Mouse (Mus musculus): ENCODE results near the gene Atp8a2.
"Not testable (repeated sequence)": the region's sequence is repeated elsewhere in the genome, so short reads cannot be mapped to it uniquely, and the experiment has no call there.

Gene Atp8a2

DNA sequence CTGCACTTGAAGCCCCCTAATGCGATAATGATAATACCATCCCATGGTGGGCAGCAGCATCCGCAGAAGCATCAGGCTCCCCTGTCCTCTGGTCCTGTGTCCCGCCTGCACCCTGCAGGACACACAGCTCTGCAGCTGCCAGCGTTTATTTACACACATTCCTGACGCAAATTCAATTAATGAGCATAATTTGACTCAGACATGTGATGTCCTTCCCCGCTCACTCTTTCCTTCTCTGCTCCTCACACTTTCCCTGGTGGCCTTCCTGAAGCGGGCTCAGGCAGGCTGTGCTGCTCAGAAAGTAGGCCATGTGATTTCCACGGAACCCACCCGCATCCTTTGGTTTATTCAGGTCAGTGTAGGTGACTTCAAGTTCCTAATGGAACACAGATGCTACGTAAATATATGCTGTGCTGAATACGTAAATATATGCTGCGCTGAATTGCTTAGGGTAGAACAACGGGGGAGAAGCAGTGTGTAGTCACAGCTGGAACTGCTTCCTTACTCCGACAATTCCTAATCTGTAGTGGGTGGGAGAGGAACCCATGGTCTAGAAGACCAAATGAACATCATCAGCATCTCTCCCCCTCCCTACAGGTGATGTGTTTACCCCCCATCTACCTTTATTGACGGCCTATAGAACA lies 437.7 kb downstream of the Atp8a2 start:
- DNase-seq = no peak

DNA sequence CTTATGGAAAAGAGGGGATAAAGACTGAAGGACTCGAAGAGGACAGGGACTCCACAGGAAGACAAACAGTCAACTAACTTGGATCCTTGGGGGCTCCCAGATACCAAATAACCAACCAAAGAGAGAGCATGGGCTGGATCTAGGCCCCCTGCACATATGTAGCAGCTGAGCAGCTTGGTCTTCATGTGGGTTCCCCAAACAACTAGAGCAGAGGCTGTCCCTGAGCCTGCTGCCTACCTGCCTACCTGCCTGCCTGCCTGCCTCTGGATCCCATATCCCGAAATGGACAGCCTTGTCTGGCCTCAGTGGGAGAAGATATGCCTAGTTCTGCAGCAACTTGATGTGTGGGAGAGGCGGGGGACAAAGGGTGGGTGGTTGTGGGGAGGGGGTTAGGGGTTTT lies 444.6 kb downstream of the Atp8a2 start:
- DNase-seq = no peak

DNA sequence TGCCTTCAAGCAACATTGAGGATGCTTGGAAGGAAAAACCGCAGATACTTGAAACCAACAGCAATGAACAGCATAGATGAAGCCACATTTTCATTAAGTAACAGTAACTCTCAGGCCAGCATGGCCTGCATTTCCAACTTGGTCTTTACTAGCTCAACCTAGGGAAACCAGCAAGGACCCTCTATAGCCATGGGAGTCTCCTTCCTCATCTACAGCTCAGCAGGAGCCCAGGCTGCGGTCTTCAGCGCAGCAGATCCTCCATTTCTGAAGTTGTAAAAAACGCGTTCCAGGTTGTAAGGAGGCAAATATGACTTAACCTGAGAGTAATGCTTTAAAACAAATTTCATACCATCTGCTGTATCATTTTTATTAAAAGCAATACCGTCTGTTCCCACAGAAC lies 447.0 kb downstream of the Atp8a2 start:
- no peak for DNase-seq

DNA sequence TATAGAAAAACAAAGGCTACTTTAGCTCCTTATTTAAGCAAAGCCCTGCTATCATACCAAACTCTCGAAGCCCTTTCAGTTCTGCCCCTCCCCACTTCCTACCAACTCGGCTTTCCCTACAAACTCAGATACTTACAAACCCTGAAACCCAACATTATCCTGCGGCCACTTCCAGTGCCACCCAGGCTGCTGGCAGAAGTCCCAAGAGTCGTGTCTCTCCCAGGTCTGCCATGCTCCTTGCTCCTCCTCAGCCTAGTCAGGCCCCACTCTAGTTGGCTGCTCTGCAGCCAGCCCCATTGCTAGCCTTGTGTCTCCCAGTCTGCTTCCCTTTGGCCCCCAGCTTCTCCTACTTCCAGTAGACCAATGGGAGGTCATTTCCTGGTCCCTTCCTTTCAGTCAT lies 451.3 kb downstream of the Atp8a2 start:
- no peak for DNase-seq

DNA sequence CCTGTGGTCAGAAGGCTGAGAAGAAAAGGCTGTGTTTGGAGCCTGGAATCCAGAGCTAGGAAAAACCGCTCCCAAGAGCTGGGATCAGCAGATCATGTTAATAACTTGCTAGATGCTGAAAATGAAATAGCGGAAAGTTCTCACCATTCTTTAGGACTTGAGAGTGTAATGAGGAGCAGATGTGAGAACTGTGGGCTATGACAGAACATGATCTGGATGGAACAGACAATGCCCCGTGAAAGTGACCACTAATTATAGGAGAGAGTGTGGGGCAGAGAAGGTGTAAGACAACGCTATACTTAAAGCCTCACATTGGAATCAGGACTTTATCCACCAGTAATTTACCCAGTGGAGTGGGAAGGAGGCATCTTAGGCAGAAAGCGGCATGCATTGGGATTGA lies 455.2 kb downstream of the Atp8a2 start:
- DNase-seq = no peak

DNA sequence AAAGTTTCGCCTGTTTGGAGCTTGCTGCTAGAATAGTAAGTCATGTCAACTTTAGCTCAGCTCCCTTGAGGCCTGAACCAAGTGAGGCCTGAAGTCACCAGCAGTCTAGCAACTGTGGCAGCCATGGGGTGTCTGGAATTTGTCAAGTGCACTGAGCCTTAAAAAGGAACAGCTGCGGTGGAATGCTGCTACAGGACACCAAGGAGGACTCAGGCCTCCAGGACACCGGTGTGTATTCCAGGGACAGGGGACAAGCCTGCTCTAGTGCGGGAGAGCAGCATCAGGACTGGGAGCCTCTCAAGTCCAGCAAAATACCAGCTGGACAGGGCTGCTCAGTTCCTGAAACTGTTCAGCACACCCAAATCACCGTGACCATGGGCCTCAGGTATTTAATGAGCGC lies 457.5 kb downstream of the Atp8a2 start:
- DNase-seq = no peak

DNA sequence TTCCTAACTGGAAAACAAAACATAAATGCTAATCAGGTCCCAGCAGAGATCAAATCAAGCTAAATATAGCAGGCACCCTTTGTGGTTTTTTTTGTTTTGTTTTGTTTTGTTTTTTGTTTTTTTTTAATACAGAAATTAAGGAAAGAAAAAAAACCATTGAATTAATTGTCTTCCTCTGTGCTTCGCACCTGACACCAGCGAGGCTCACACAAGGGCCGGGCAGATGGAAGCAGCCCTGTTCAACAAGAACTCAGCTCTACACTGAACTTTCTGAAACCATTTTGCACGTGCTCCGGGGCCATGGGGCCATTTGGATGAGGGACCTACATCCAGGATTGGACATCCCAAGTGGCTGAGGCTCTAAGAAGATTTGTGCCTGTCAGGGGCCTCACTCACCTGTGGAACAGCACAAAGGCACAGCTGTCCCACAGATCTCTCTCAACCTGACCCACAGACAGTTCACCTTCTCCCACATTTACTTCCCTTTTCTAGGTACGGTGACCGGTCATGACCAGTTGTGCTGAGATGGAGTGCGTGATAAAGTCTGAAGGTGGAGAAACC lies 459.2 kb downstream of the Atp8a2 start:
- DNase-seq = no peak

DNA sequence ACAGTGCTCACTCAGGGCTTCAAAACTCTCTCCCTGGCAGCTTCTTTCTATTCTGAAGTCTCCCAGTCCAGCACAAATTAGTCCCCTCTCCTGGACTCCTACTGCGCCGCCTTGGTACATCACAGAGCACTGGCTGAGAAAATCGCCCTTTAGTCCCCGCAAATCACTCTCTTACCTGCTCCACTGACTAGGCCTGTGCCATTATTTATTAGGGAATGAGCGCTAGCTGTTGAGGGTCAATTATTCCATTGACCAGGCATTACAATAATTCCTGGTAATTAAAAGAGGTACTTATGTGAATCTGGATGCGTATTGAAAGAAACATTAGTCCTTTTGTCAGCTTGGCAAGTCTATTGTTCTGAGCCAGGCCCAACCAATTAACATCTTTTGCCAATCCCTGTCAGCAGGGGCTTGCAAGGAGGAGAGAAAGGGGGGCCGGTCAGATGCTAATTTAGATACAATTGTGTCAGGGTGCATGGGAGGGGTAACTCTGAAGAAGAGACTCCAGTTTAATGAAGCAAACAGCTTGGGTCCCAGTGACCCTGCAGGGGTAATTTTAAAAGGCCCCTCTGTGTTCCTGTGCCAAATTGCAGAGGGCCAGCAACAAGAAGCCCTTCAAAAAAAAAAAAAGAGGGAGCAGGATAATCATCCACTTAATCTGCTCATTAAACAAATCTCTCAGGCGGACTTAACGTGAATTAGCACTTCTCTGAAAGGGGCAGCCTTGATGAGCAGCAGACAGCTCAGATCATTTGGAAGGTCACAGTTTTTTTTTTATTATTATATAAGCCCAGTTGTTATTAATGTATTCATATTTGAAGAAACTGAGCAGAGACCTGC lies 459.9 kb downstream of the Atp8a2 start:
- DNase-seq = no peak

DNA sequence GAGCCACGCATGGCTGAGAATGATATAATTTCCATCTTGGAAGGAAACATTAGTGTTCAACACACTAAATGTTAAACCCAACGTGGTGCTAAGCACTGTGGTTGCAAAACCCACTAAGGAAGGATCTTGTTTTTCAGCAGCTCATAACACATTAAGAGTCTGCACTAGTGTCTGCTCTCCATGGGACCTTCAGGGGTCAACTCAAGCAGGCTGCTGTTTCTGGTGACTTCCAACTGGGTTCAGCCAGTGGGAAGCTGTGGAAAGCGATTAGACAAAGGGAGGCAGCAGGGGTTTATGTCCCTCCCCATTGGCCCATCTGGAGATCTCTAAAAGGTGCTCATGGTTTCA lies 467.0 kb downstream of the Atp8a2 start:
- peak; percentile 32 for DNase-seq

DNA sequence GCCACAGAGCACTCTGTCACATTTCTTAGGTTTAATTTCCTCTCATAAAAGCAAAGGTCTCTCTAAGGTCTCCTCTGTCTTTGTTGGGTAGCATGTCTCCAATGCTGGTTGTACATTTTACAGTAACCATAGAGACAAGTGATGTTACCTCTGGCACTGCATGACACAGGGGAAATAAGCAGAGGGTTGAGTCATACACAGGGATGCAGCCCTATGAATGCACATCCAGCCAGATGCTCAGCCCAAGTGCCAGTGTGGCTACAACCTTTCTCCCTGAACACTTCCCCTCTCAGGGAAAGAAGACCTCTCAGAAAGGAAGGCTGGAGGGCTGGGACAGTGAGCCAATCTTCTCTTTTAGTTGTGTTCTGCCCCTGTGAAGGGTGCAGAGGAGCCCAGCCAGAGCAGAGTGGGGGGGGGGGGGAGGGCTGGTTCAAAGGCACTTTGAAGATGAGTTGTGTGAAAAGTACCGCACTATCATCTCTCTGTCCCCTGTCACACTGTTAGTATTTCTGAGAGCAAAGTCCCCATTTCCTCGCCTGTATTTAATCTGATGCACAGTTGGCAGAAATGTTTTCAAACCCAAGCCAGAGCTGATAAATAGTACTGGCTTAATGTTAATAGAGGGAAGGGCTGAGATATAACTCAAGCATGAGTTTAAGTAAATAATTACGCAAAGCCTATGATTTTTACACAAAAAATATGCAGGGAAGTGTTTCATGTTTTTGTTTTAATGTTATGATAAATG lies 467.5 kb downstream of the Atp8a2 start:
- DNase-seq = no peak

DNA sequence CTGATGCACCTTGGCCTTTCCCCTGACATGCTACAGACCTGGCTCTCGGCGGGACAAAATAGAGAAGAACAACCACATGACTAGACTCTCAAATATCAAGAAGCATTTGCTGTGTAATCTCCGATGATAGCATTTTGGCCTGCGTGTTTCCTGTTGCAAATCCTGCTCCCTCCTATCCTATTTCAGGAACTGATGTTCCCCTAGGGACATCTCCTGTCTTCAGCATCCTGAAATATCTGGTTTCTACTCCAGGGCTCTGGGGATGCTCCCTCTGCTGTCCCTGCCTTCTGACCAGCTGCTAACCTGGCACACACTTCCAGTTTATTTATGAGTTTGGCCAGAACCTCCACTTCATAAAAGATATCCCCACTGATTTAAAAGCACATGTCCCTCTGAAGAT lies 470.0 kb downstream of the Atp8a2 start:
- DNase-seq = no peak

DNA sequence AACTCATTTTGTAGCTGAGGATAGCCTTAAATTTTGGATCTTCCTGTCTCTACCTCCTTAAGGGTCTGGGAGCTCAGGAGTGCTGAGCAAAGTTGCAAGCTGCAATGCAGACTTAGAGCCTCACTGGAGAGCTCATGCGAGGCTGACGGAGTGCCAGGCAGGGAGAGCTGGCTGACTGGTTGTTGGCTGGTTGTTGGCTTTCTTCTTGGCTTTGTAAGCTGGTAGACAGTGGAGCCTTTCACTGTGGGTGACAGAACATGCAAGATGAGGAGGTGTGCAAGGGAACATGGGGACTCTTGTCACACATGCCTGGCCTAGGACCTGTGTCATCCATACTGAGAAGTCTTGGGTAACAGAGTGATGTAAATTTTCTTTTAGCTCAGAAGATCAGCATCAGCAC lies 473.8 kb downstream of the Atp8a2 start:
- no peak for DNase-seq

DNA sequence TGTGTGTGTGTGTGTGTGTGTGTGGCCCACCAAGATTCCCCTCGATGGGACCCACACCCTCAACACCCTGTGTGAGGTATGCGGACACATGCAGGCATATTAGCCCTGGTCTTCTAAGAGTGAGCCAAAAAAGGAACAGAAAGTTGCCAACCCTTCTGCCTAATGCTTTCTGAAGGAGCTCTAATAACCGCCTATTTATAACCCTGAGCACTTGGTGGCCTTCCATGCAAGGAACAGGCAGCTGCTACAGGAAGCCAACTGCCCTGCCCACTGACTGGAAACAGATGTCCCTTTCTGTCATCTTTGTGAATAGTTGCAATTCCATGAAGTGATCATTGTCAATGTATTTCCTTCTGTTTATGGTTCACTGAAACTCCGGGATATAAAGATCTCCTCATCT lies 475.0 kb downstream of the Atp8a2 start:
- DNase-seq = peak; percentile 60

DNA sequence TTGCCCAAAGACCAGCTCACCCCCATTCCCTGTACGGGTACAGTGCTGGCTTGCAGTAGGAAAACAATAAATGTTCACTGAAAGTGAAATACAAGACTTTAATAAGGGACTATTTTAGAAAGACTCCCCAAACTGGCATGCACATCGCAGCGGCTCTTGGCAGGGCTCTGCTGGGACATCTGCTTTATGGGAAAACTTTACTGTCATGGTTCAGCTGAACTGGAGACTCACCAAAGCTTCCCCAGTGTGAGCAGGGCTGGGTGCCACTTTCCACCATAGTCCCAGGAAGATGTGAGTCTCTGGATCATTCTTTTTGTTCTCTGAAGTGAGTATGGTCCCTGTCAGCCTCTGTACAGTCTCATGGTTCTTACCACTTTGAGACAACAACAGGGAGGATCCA lies 475.6 kb downstream of the Atp8a2 start:
- DNase-seq = no peak

DNA sequence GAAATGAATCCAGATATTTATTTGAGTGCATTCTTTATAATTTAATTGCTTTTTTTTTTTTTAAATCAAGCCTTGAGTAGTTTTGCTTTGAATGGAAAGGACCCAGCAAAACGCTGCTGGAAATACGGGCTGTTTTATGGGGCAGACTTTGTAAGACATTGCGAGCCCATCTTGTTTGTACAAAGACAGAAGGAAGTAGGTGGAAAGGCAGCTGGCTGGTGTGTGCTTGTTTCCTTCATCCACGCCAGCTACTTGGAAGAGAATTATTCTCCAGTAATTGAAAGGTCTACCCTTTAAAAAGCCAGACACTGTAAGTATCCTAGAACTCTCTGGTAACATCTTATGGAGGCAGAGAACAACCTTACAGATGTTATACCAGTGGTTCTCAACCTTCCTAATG lies 476.6 kb downstream of the Atp8a2 start:
- no peak for DNase-seq

DNA sequence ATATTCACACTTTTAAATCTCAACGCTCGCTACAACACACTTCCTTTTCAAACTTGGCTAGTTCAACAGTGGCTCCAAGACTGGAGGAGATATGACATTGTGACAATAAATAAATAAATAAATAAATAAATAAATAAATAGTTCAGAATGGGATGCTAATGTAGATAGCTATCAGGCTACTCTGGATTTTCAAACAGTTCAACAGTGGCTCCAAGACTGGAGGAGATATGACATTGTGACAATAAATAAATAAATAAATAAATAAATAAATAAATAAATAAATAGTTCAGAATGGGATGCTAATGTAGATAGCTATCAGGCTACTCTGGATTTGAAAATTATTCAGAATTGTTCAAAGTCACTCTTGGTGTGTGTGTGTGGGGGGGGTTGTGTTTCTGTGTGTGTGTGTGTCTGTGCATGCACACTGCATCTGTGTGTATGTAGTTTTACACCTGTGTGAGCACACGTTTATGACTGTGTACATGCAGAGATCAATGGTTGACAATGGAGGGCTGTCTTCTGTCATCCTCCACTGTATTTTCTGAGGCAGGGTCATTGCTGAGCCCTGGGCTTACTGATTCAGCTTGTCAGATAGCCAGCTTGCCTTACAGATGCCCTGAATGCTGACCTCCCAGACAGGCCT lies 480.4 kb downstream of the Atp8a2 start:
- not testable (repeated sequence) for DNase-seq

DNA sequence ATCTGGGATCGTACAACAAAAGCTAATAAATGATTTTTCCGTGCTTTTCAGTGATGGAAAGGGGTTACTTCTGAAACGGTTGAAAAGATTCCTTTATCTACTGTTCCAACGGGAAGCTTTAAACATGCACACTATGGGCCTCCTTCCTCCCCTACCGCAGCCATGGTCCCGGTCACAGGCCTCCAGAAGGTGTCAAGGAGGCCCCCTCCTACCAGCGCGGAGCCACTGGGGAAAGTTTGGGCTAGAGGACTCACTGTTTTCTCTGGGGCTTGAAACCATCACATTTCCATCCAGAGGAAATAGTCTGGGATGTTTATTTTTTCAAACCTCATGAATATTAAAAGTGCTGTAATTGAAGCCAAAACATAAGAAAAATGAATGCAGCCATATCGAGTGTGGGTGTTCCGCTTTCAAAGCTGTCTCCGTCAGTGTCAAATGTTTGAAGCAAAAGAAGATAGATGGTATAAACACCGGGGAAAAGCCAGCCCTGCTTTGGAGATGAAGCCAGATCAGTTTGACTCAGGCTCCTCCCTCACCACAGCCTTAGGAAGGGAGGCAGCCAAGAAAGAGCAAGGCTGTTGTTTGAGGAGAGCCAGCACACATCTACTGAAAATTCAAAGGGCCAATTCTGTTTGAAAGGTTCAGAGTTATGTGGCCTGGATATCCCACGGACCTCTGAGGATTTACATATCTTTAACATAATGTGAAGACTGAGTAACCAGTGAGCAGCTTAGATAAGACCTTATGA lies 481.1 kb downstream of the Atp8a2 start:
- peak; percentile 69 for DNase-seq

DNA sequence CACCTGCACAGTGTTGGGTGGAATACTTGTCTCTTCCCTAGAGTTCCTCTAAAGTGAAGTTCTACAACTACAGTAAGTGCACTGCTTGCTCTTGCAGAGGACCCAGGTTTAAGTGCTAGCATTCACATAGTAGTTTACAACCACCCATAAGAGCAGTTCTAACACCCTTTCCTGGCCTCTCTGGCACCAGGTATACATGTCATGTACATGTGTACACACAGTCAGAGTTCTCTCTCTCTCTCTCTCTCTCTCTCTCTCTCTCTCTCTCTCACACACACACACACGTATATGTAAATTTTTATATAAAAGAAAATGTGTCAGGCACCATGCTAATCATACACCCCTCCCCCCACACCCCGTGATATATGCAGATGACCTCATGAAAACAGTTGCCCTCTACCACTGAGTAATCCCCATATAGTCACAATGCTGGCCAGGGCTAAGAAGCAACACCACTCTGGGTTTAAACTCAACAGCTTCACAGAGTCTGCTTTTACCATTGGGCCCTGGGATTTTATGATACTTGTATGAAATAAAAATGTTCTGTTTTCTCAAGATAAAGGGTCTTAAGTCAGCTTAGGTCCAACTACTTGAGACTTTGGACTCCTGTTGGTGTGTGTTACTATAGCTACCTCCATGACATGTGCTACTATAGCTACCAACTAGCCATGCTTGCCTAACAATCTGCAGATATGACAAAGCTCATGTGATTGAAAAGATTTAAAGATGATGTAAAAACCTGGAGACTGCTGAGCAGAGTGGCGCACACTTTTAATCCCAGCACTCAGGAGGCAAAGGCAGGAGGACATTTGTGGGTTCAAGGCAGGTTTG lies 487.3 kb downstream of the Atp8a2 start:
- DNase-seq = no peak

DNA sequence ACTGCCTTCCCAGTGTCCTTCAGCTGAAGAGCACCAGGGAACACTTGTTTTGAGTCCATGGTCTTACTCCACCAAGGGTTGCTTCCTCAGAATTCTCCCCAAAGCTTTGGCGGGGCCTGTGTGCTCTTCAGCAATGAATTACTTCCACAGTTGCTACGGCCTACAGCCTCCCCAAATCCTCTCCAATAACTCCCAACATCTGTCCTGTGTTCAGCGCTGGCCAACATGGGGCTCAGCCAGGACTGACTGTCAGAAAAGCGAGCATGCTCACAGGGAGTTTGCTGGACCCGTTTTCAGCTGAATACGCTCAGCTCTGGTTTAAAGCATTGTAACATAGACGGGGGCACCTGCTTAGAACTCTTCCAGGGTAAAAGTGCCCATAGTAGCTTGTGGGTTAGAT lies 489.0 kb downstream of the Atp8a2 start:
- no peak for DNase-seq

DNA sequence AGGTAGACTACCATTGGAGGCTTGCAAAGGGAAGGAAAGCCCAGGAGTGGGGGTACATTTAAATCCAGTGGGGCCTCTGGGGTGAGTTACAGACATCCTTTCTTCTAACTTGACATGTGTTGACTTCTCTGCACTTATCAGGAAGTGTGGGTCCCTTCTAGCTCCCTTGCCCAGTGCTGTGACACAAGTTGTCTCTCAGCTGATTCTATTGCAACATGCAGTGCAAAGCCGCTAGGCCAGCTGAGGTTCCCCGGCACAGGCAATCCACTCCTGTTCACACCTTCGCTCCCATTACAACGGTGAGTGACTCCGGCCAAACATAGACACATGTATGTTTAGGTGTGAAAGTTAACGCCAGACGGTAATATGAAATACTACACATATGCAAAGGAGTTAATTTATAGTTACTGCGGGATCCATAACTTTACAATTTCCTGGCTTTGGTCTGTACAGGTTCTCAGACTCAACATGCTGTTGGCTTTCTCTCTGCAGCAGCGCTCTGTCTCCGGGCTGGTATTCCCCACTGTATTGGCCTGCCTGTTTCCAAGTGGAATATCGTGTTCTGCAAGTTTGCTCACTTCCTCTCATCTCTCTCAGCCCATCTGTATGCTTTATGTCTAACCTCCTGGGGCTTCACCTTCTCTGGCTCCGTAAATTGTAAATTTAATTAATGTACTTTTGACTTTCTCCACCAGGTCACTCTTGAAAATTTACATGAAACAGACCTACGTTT lies 491.5 kb downstream of the Atp8a2 start:
- DNase-seq = no peak

DNA sequence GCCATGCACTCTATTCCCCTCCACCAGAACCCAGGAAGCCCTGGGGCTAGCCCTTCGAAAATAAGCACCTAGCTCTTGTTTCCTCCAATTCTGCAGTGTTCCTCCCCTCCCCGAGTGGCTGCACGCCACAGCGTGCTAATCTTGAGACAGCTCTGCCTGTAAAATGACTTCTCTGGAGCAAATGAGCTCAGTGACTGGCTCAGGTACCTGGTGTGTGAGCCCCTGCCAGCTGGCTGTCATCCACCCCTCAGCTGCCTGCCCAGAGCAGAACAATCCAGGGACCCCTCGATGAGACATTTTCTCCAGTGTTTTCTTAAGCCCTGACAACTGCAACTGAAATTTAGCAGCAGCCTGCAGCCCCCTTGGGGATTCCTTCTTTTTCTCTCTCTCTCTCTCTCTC lies 495.5 kb downstream of the Atp8a2 start:
- DNase-seq = no peak
